Comparison of ENCODE assay signal across 8 mouse cellular contexts in genomic region chr10:109832768-109833291, GRCm38 (mm10).
DNase-seq lines count a peak whose midpoint lies in the region; ATAC-seq and TF ChIP-seq lines count a peak whose summit lies in the region.

No protein-coding gene starts in this region.

- intact Hi-C loops in gastrocnemius, adult 2 months (cut with DNase I) = no loop called here

- no peak overlapping the region for H3K9ac ChIP-seq in heart, embryonic 16.5 days (ENCODE audit: low read length)
- H3K9ac ChIP-seq in intestine, embryonic 15.5 days = no peak overlapping the region
- H3K9ac ChIP-seq in midbrain, embryonic 14.5 days (replicated peaks; ENCODE audit: low read length) = peak overlapping the region; percentile 57

- DNase-seq in heart, adult 18-20 months = no peak
- peak; percentile 24 for DNase-seq in embryo, embryonic 9.5 days (ENCODE audit: extremely low spot score)
- peak; percentile 80 for DNase-seq in midbrain, embryonic 14.5 days
- DNase-seq in ovary, adult 18-20 months (ENCODE audit: low spot score) = no peak
- no peak for DNase-seq in ovary, postnatal 36 days (ENCODE audit: low spot score)
- DNase-seq in gastrocnemius, adult 2 months = no peak

- H3K4me3 ChIP-seq in heart, embryonic 16.5 days (ENCODE audit: low read length) = no peak overlapping the region
- H3K4me3 ChIP-seq in intestine, embryonic 15.5 days (replicated peaks) = no peak overlapping the region
- peak overlapping the region; percentile 39 for H3K4me3 ChIP-seq in midbrain, embryonic 14.5 days (replicated peaks; ENCODE audit: low read depth, low read length)
- no peak overlapping the region for H3K4me3 ChIP-seq in gastrocnemius, adult 2 months

- no peak for TF ChIP-seq CTCF in gastrocnemius, adult 2 months (IDR thresholded peaks at IDR 0.05)

- no peak for ATAC-seq in heart, embryonic 16.5 days (replicated peaks; ENCODE audit: extremely low read depth, insufficient read depth, low FRiP score)
- ATAC-seq in intestine, embryonic 15.5 days = no peak
- peak; percentile 78 for ATAC-seq in midbrain, embryonic 14.5 days (ENCODE audit: low FRiP score, low TSS enrichment)

- no peaks in the 10 kb centered on the region for H3K27me3 ChIP-seq in heart, embryonic 16.5 days (ENCODE audit: control insufficient read depth, insufficient read depth, low read length)
- H3K27me3 ChIP-seq in intestine, embryonic 15.5 days (replicated peaks) = no peaks in the 10 kb centered on the region
- no peaks in the 10 kb centered on the region for H3K27me3 ChIP-seq in midbrain, embryonic 14.5 days (ENCODE audit: control insufficient read depth, insufficient read depth, low read length)

- 40% methylated on average over 18 of the region's 18 CpGs for WGBS in heart, embryonic 16.5 days
- WGBS in intestine, embryonic 15.5 days = 34% methylated on average over 18 of the region's 18 CpGs
- 7% methylated on average over 18 of the region's 18 CpGs for WGBS in midbrain, embryonic 14.5 days

- H3K9me3 ChIP-seq in heart, embryonic 16.5 days (replicated peaks; ENCODE audit: control insufficient read depth, low read length) = no peaks in the 10 kb centered on the region
- no peaks in the 10 kb centered on the region for H3K9me3 ChIP-seq in intestine, embryonic 15.5 days
- H3K9me3 ChIP-seq in midbrain, embryonic 14.5 days (ENCODE audit: control insufficient read depth, low read length) = no peaks in the 10 kb centered on the region

- no peaks in the 10 kb centered on the region for H3K36me3 ChIP-seq in heart, embryonic 16.5 days (ENCODE audit: control insufficient read depth, insufficient read depth)
- no peaks in the 10 kb centered on the region for H3K36me3 ChIP-seq in intestine, embryonic 15.5 days
- H3K36me3 ChIP-seq in midbrain, embryonic 14.5 days (ENCODE audit: control insufficient read depth, insufficient read depth, low read length) = no peaks in the 10 kb centered on the region

- H3K4me1 ChIP-seq in heart, embryonic 16.5 days (ENCODE audit: control insufficient read depth, insufficient read depth, low read length) = no peaks in the 10 kb centered on the region
- H3K4me1 ChIP-seq in intestine, embryonic 15.5 days (replicated peaks) = no peaks in the 10 kb centered on the region
- 0 out of 2 replicates have a peak, but pooled peaks cover 9% of the 10 kb centered on the region for H3K4me1 ChIP-seq in midbrain, embryonic 14.5 days (ENCODE audit: control insufficient read depth, insufficient read depth, low read length)

- no peak overlapping the region for H3K27ac ChIP-seq in heart, embryonic 16.5 days (ENCODE audit: low read length)
- H3K27ac ChIP-seq in intestine, embryonic 15.5 days = no peak overlapping the region
- peak overlapping the region; percentile 82 for H3K27ac ChIP-seq in midbrain, embryonic 14.5 days (replicated peaks; ENCODE audit: low read depth, low read length)
- no peak overlapping the region for H3K27ac ChIP-seq in gastrocnemius, adult 2 months

- peak overlapping the region; percentile 27; the same call in 1 of the 2 replicates for H3K4me2 ChIP-seq in heart, embryonic 16.5 days (ENCODE audit: low read depth, low read length)
- 0 out of 2 replicates have a peak overlapping the region, but pooled peaks have one; percentile 26 for H3K4me2 ChIP-seq in intestine, embryonic 15.5 days (replicated peaks)
- peak overlapping the region; percentile 64 for H3K4me2 ChIP-seq in midbrain, embryonic 14.5 days (ENCODE audit: low read length)

Comparison
In these comparisons a context has a peak if more than half of its experiments do, and no peak if none do; other contexts are left out.
1. DNase-seq: peak in embryo, embryonic 9.5 days (single experiment) and midbrain, embryonic 14.5 days (single experiment); none in heart, adult 18-20 months (0 of 2), ovary, adult 18-20 months (single experiment), ovary, postnatal 36 days (single experiment) and gastrocnemius, adult 2 months (single experiment).
2. Peak in every context shown above with its lines, with median percentiles within 50 percentile points of each other: H3K4me2 ChIP-seq.